Mouse (Mus musculus): ENCODE measurements around the gene Lst1. TPM values are rescaled to one million over a fixed set of nuclear protein-coding genes. Genes with fewer than 3 reads are reported as not detected.

Gene Lst1
- total and polyA plus RNA-seq, 3 experiments: 2.9 to 8.5 (median 8.4) TPM

DNA sequence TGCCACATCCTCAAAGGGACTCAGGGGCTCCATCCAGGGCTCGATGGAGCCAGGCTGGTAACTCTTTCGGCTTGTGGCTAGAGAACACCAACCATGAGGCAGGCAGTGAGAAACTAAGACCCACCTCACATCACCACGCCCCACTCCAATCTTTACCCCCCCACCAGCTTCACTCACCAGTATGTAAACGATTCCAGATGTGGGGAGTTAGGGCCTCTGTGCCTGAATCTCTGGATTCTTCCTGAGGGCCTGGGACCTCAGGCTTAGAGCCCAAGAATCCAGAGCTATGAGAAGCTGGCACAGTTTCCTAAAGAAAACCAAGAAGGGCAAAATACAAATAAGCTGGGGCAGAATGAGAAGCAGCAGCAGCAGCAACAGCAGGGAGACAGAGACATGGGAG is 34.3 kb downstream of the Lst1 start:
- Histone ChIP-seq H3K36me3 (replicated peaks in 1 of 2; ENCODE audit: control insufficient read depth in 1 of 2, insufficient read depth in 1 of 2, low read length in 1 of 2) (peaks cover 91 to 93% of the 10 kb centered on the region in 2 experiments), H3K9me3 (replicated peaks; ENCODE audit: low read length) (no peaks in the 10 kb centered on the region)

DNA sequence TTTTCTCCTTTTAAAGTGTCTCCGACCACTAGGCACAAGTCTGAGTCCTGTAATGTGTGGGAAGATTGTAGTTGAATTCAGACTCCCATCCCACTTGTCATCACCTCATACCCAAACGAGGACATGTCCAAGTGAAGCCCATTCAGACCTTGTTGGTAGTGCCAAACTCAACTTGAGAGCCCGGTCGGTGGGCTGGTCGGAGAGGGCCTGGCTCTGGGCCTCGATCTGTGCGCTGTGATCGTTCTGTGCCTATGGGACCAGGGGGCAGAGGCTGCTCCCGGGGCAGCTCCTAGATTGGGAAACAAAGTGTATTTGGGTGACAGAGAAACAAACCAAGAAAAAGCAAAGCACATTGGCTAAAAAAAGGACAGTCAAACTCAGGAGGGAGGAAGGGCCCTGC is 35.2 kb downstream of the Lst1 start:
- no peaks in the 10 kb centered on the region for H3K9me3 ChIP-seq (replicated peaks; ENCODE audit: low read length)
- no peak overlapping the region for H3K27ac ChIP-seq (ENCODE audit: insufficient read depth, low read depth)
- H3K4me3 ChIP-seq (replicated peaks in 1 of 3; ENCODE audit: low read depth in 2 of 3, low read length in 2 of 3, poor library complexity in 1 of 3): no peak overlapping the region
- no peak overlapping the region for H3K9ac ChIP-seq (ENCODE audit: insufficient read depth, low read depth)
- no peak for DNase-seq (ENCODE audit: extremely low read depth)
- dilution Hi-C loops (cut with MboI; ENCODE audit: extremely low pct_ligation_motif_present, extremely low pct_unique_long_range_greater_than_20kb, low sequenced_read_pairs) (no loop called here), in situ Hi-C loops (cut with MboI; ENCODE audit: low pct_ligation_motif_present, low pct_unique_long_range_greater_than_20kb, low sequenced_read_pairs) (no loop called here)
- no peak for TF ChIP-seq ETS1 (conservative IDR thresholded peaks at IDR 0.05; ENCODE audit: low read depth, low read length)
- no peak for TF ChIP-seq CHD2 (IDR thresholded peaks at IDR 0.05; ENCODE audit: low read length)
- TF ChIP-seq ZNF384 (IDR thresholded peaks at IDR 0.05; ENCODE audit: low read depth, low read length): no peak
- no peak for TF ChIP-seq MAZ (IDR thresholded peaks at IDR 0.05; ENCODE audit: low read depth, low read length)
- TF ChIP-seq HCFC1 (IDR thresholded peaks at IDR 0.05; ENCODE audit: low read depth, low read length): no peak
- H3K4me2 ChIP-seq (ENCODE audit: insufficient read depth, low read depth, poor library complexity, severe bottlenecking): no peak overlapping the region
- H3K36me3 ChIP-seq (replicated peaks in 1 of 2; ENCODE audit: control insufficient read depth in 1 of 2, insufficient read depth in 1 of 2, low read length in 1 of 2): peaks cover 90 to 93% of the 10 kb centered on the region in 2 experiments
- no peaks in the 10 kb centered on the region for H3K27me3 ChIP-seq (replicated peaks)
- H3K79me2 ChIP-seq (replicated peaks; ENCODE audit: control insufficient read depth, extremely low read depth, insufficient read depth, poor library complexity, severe bottlenecking): peaks cover 5% of the 10 kb centered on the region
- no peaks in the 10 kb centered on the region for H3K4me1 ChIP-seq (ENCODE audit: control insufficient read depth in 1 of 2, insufficient read depth in 2 of 2)

More for the DNA sequence above, 34.3 kb downstream of the Lst1 start:
- H3K27me3 ChIP-seq (replicated peaks): no peaks in the 10 kb centered on the region
- no peak overlapping the region for H3K4me2 ChIP-seq (ENCODE audit: insufficient read depth, low read depth, poor library complexity, severe bottlenecking)
- H3K9ac ChIP-seq (ENCODE audit: insufficient read depth, low read depth): no peak overlapping the region
- no peak for DNase-seq (ENCODE audit: extremely low read depth)
- TF ChIP-seq RCOR1 (conservative IDR thresholded peaks at IDR 0.05; ENCODE audit: low read depth, low read length): no peak
- no peak for TF ChIP-seq MEF2A (IDR thresholded peaks at IDR 0.05; ENCODE audit: borderline replicate concordance, low read depth, low read length)
- TF ChIP-seq CTCF (conservative IDR thresholded peaks at IDR 0.05 in 1 of 2, IDR thresholded peaks at IDR 0.05 in 1 of 2; ENCODE audit: low read depth in 2 of 2, low read length in 2 of 2): no peak
- TF ChIP-seq SIN3A (IDR thresholded peaks at IDR 0.05; ENCODE audit: low read length): no peak
- TF ChIP-seq RAD21 (IDR thresholded peaks at IDR 0.05; ENCODE audit: low read depth, low read length): no peak
- no peak for TF ChIP-seq IRF4 (IDR thresholded peaks at IDR 0.05; ENCODE audit: low read depth, low read length)
- TF ChIP-seq POLR2AphosphoS2 (IDR thresholded peaks at IDR 0.05; ENCODE audit: low read depth, low read length): no peak
- TF ChIP-seq CHD2 (IDR thresholded peaks at IDR 0.05; ENCODE audit: low read length): no peak
- TF ChIP-seq MAZ (IDR thresholded peaks at IDR 0.05; ENCODE audit: low read depth, low read length): no peak
- TF ChIP-seq ZMIZ1 (IDR thresholded peaks at IDR 0.05; ENCODE audit: low read depth, low read length): no peak
- TF ChIP-seq TCF12 (IDR thresholded peaks at IDR 0.05; ENCODE audit: low read depth, low read length): no peak
- TF ChIP-seq ELF1 (IDR thresholded peaks at IDR 0.05; ENCODE audit: low read depth, low read length): no peak
- TF ChIP-seq USF2 (conservative IDR thresholded peaks at IDR 0.05; ENCODE audit: low read depth, low read length): no peak
- no peak for TF ChIP-seq GABPA (IDR thresholded peaks at IDR 0.05; ENCODE audit: insufficient replicate concordance, low read depth, low read length)
- TF ChIP-seq MYC (IDR thresholded peaks at IDR 0.05; ENCODE audit: low read depth, low read length): no peak
- TF ChIP-seq ZC3H11A (IDR thresholded peaks at IDR 0.05; ENCODE audit: low read depth, low read length): no peak
- TF ChIP-seq NELFE (IDR thresholded peaks at IDR 0.05; ENCODE audit: low read depth, low read length): no peak
- H3K4me3 ChIP-seq (replicated peaks in 1 of 3; ENCODE audit: low read depth in 2 of 3, low read length in 2 of 3, poor library complexity in 1 of 3): no peak overlapping the region
- in situ Hi-C loops (cut with MboI; ENCODE audit: low pct_ligation_motif_present, low pct_unique_long_range_greater_than_20kb, low sequenced_read_pairs): no loop called here
- H3K27ac ChIP-seq (ENCODE audit: insufficient read depth, low read depth): no peak overlapping the region
- dilution Hi-C loops (cut with MboI; ENCODE audit: extremely low pct_ligation_motif_present, extremely low pct_unique_long_range_greater_than_20kb, low sequenced_read_pairs): no loop called here
- peaks cover 11% of the 10 kb centered on the region for H3K79me2 ChIP-seq (replicated peaks; ENCODE audit: control insufficient read depth, extremely low read depth, insufficient read depth, poor library complexity, severe bottlenecking)
- no peaks in the 10 kb centered on the region for H3K4me1 ChIP-seq (ENCODE audit: control insufficient read depth in 1 of 2, insufficient read depth in 2 of 2)

All from CH12.LX (cell line).